Mouse (Mus musculus): ENCODE data around the gene Gngt2.

- TF ChIP-seq CTCF (IDR thresholded peaks at IDR 0.05; ENCODE audit: borderline replicate concordance, control insufficient read depth, extremely low read depth, insufficient read depth, low read length, poor library complexity), result no peak
- no peak for TF ChIP-seq POLR2A (IDR thresholded peaks at IDR 0.05; ENCODE audit: control insufficient read depth, extremely low read depth, insufficient read depth, low read length, poor library complexity)
These were observed 32.0 kb upstream of the Gngt2 start for GRCm38 (mm10) chr11:95805010-95805409.

Data from thymus, adult 2 months (tissue).